Mouse (Mus musculus) forebrain, embryonic 16.5 days (tissue): ENCODE results near the gene Nlrx1. TPM values are rescaled to one million over a fixed set of nuclear protein-coding genes. Genes with fewer than 3 reads are reported as not detected.

ENCODE experiments used
- ATAC-seq: fragments of 200-750 bp; cut with Nextera tagmentation; 2 replicates; pipeline ENCODE4 v1.8.0; 2017; ENCODE audit warnings: mild to moderate bottlenecking, moderate library complexity
- H3K27ac ChIP-seq: fragments of 300-500 bp; sonication (generic); 2 replicates; pipeline ENCODE4 v1.5.1; 2014; ENCODE audit warnings: low read length, control low read depth
- H3K27me3 ChIP-seq: fragments of 300-500 bp; sonication (generic); replicated peaks from 2 replicates; pipeline ENCODE4 v1.6.1; 2014; ENCODE audit warnings: low read length; ENCODE audit not compliant: control insufficient read depth, insufficient read depth
- H3K36me3 ChIP-seq: fragments of 300-500 bp; sonication (generic); 2 replicates; pipeline ENCODE4 v1.6.1; 2014; ENCODE audit not compliant: control insufficient read depth, insufficient read depth
- H3K4me1 ChIP-seq: fragments of 300-500 bp; sonication (generic); replicated peaks from 2 replicates; pipeline ENCODE4 v1.6.1; 2014; ENCODE audit warnings: low read length; ENCODE audit not compliant: control insufficient read depth, insufficient read depth
- H3K4me2 ChIP-seq: fragments of 300-500 bp; sonication (generic); 2 replicates; pipeline ENCODE4 v1.6.1; 2014; ENCODE audit warnings: mild to moderate bottlenecking, low read length, control low read depth
- H3K4me3 ChIP-seq: fragments of 300-500 bp; sonication (generic); replicated peaks from 2 replicates; pipeline ENCODE4 v1.5.1; 2014; ENCODE audit warnings: mild to moderate bottlenecking, low read length, control low read depth
- H3K9ac ChIP-seq: fragments of 300-500 bp; sonication (generic); replicated peaks from 2 replicates; pipeline ENCODE4 v1.6.1; 2014; ENCODE audit warnings: low read depth, low read length, control low read depth
- H3K9me3 ChIP-seq: fragments of 300-500 bp; sonication (generic); 2 replicates; pipeline ENCODE4 v1.6.1; 2016; ENCODE audit warnings: low read length; ENCODE audit not compliant: control insufficient read depth
- WGBS: fragments of 180-500 bp; shearing (Covaris S2); extraction: QIAGEN DNeasy Blood & Tissue Kit; methylation state at CpG from one replicate; pipeline ENCODE4 v1.1.7; 2014; 5-methylcytosine and 5-hydroxymethylcytosine counted together
- polyA plus RNA-seq: library from polyadenylated mRNA; unstranded; fragments of >200 nt; fragmentation: Nextera tagmentation; extraction: Ambion mirVana; gene quantifications from 2 replicates; pipeline ENCODE4 v1.2.1, GENCODE M21; 2015

Nlrx1 gene
- polyA plus RNA-seq, 1 experiment from 2014 or later: 5.2 TPM

GRCm38 (mm10) chr9:44256213-44256612 is 12.2 kb downstream of the Nlrx1 start:
- WGBS: 69% methylated on average over 8 of the region's 8 CpGs
- ATAC-seq: no peak
- Histone ChIP-seq H3K9me3 (no peaks in the 10 kb centered on the region), H3K4me1 (peaks cover 26% of the 10 kb centered on the region), H3K4me2 (no peak overlapping the region), H3K4me3 (no peak overlapping the region), H3K27ac (no peak overlapping the region), H3K9ac (no peak overlapping the region), H3K36me3 (no peaks in the 10 kb centered on the region), H3K27me3 (no peaks in the 10 kb centered on the region)

DNA sequence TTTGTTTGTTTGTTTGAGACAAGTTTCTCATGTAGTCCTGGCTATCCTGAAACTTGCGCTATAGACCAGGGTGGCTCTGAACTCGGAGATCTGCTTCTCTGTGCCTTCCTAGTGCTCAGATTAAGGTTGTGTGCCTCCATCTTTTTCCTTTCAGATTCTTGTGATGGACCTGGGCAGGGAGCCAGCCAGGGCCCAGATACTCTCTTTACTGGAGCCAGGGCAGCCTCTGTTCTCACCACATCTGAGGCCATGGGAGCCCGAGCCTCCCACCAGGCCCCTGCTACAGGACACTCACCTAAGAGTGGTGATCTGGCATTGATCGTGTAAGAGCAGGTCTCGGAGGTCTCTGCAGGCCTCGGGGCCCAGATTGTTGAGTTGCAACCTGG is 13.3 kb downstream of the Nlrx1 start:
- H3K27ac ChIP-seq: peak overlapping the region; percentile 75
- H3K4me2 ChIP-seq: no peak overlapping the region
- H3K36me3 ChIP-seq: no peaks in the 10 kb centered on the region
- no peaks in the 10 kb centered on the region for H3K9me3 ChIP-seq
- H3K4me3 ChIP-seq: no peak overlapping the region
- no peaks in the 10 kb centered on the region for H3K27me3 ChIP-seq
- 0 out of 2 replicates have a peak overlapping the region, but pooled peaks have one; percentile 15 for H3K9ac ChIP-seq
- peaks cover 28% of the 10 kb centered on the region for H3K4me1 ChIP-seq
- peak; percentile 49; the same call in 1 of the 2 replicates for ATAC-seq
- 20% methylated on average over 6 of the region's 6 CpGs for WGBS

DNA sequence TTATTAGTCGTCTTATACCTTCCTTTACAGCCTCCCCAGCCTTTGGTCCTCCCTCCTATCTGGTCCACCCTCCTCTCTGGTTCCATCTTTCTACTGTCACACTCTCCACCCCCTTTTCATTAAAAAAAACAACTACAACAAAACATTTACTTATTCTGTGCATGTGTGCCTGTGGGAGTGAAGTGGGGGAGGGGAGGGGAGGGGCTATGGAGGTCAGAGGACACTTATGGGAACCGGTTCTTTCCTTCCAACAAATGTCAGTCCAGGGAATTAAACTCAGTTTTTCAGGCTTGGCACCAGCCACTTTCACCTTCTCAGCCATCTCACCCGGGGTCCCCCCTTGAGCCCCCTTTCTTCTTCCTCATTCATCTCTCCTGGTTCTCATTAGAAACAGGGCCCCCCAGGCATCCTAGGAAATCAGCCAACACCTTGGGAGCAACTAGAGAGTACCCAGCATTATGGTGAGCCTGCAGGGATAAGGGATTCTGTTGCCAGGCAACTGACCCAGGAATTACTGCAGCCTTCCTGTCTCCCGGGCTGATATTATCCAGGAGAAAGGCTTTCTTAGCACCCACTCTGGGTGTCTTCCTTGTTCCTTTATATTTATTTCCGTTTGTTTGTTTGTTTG is 13.8 kb downstream of the Nlrx1 start:
- no peak overlapping the region for H3K4me2 ChIP-seq
- 1% methylated on average over 5 of the region's 5 CpGs for WGBS
- H3K36me3 ChIP-seq: no peaks in the 10 kb centered on the region
- no peak overlapping the region for H3K4me3 ChIP-seq
- ATAC-seq: peak; percentile 84
- H3K4me1 ChIP-seq: peaks cover 32% of the 10 kb centered on the region
- no peaks in the 10 kb centered on the region for H3K27me3 ChIP-seq
- peak overlapping the region; percentile 75 for H3K27ac ChIP-seq
- H3K9me3 ChIP-seq: no peaks in the 10 kb centered on the region
- H3K9ac ChIP-seq: no peak overlapping the region

GRCm38 (mm10) chr9:44253441-44253840 is 15.0 kb downstream of the Nlrx1 start:
- H3K9ac ChIP-seq: no peak overlapping the region
- H3K36me3 ChIP-seq: no peaks in the 10 kb centered on the region
- H3K4me3 ChIP-seq: no peak overlapping the region
- no peaks in the 10 kb centered on the region for H3K9me3 ChIP-seq
- H3K27me3 ChIP-seq: no peaks in the 10 kb centered on the region
- H3K4me1 ChIP-seq: peaks cover 33% of the 10 kb centered on the region
- no peak overlapping the region for H3K4me2 ChIP-seq
- peak overlapping the region; percentile 33; the same call in 1 of the 2 replicates for H3K27ac ChIP-seq
- no peak for ATAC-seq
- WGBS: 56% methylated on average over 6 of the region's 6 CpGs

GRCm38 (mm10) chr9:44251314-44251713 is 17.1 kb downstream of the Nlrx1 start, which contains the start of gene Pdzd3:
Gene Pdzd3, minus strand, starts transcription at chr9:44251471.
- Histone ChIP-seq H3K9ac (no peak within 1 kb of the TSS), H3K4me3 (no peak within 1 kb of the TSS), H3K27me3 (no peaks in the 10 kb centered on the region), H3K27ac (no peak within 1 kb of the TSS), H3K4me2 (no peak within 1 kb of the TSS), H3K36me3 (no peaks in the 10 kb centered on the region), H3K9me3 (no peaks in the 10 kb centered on the region), H3K4me1 (peaks cover 33% of the 10 kb centered on the region)
- WGBS: 90% methylated on average over 10 of the region's 10 CpGs
- ATAC-seq: no peak

DNA sequence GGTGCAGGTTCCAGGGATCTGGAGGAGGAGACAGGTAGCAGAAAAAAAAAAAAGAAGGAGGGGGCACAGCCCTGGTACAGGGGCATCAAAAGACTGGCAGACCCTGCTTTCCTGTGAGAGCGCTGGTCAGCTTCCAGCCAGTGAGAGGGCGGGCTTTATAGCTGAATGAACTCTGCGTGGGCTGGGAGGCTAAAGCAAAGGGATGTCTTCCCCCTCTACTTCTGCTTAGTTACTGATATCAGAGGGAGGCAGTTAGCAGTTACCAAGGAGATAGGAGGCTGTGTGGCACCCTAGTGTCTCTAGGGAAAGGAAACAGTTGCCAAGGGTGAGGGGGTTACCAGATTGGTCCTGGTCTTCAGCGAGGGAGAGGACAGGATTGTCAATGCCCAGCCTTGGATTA is 18.0 kb downstream of the Nlrx1 start:
- Histone ChIP-seq H3K27ac (no peak overlapping the region), H3K4me3 (no peak overlapping the region), H3K27me3 (no peaks in the 10 kb centered on the region), H3K4me1 (peaks cover 31% of the 10 kb centered on the region), H3K9me3 (no peaks in the 10 kb centered on the region), H3K36me3 (no peaks in the 10 kb centered on the region), H3K4me2 (no peak overlapping the region), H3K9ac (no peak overlapping the region)
- WGBS: 36% methylated on average over 4 of the region's 4 CpGs
- peak; percentile 23; the same call in 1 of the 2 replicates for ATAC-seq

DNA sequence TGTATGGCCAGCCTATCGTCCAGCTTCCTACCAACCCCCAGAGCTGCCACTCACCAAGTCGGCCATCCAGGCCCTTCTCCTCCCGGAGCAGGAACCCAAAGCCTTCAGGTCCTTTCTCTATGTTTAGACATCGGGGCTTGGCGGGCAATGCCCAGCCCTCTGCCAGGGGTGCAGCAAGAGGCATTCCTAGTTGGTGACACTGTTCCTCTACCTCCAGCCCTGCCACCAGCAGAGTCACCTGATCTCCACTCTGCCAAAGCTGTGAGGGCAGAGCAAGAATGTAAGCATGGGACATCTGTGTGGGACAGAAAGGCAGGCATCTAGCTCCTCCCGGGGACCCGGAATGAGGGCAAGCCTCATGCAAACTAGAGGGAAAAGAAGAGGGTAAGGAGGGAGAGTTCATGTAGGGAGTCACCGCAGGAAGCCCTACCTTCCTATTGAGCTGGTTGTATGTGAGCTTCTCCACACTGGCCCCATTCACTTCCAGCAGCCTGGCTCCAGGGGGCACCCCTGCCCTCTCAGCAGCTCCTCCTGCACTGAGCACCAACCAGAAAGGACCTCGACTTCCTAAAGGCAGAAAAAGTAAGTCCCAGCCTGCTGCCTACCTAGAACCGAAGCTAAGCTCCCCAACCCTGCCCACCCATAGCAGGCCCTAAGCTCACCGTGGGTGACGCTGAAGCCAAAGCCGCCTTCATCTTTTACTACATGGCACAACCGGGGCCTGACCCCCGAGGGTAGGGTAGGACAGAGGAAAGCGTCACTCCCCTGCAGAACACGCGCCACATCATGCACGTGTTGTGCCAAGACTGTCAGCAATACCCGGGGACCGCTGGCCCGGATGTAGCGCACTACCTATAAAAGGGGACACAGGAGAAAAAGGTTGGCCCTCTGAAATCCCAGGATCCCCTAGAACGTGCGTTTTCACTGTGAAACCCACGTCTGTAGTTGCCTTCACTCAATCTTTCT is 18.9 kb downstream of the Nlrx1 start:
- peak; percentile 76 for ATAC-seq
- Histone ChIP-seq H3K36me3 (no peaks in the 10 kb centered on the region), H3K4me3 (no peak overlapping the region), H3K9ac (no peak overlapping the region), H3K27me3 (no peaks in the 10 kb centered on the region), H3K27ac (no peak overlapping the region), H3K4me1 (peaks cover 21% of the 10 kb centered on the region), H3K4me2 (no peak overlapping the region), H3K9me3 (no peaks in the 10 kb centered on the region)
- WGBS: 37% methylated on average over 26 of the region's 26 CpGs

DNA sequence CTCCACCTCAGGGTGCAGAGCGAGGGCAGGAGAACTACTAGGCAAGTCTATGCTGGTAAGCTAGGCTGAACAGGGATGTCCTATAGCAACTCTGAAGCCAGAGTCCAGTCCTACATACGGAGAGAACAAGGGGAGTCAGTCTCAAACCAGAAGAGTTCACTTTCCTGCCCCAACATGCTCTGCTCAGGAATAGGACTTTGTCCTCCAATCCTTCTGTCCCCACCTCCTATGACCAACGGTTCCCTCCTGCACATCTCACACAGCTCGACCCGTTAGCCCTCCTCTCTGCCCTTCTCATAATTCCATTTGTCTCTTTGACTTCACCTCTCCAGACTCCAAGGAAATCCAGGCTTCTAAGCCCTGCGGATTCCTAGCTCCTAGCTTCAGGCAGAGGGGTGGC is 20.5 kb downstream of the Nlrx1 start:
- Histone ChIP-seq H3K9ac (no peak overlapping the region), H3K9me3 (no peaks in the 10 kb centered on the region), H3K4me1 (peaks cover 7% of the 10 kb centered on the region; the same call in 1 of the 2 replicates), H3K36me3 (no peaks in the 10 kb centered on the region), H3K4me3 (no peak overlapping the region), H3K27ac (no peak overlapping the region), H3K4me2 (no peak overlapping the region), H3K27me3 (no peaks in the 10 kb centered on the region)
- ATAC-seq: no peak
- WGBS: 81% methylated on average over 6 of the region's 6 CpGs

- H3K4me2 ChIP-seq: no peak overlapping the region
- H3K27me3 ChIP-seq: no peaks in the 10 kb centered on the region
- WGBS: 42% methylated on average over 2 of the region's 2 CpGs
- no peak overlapping the region for H3K9ac ChIP-seq
- H3K4me3 ChIP-seq: no peak overlapping the region
- H3K27ac ChIP-seq: no peak overlapping the region
- 0 out of 2 replicates have a peak, but pooled peaks cover 2% of the 10 kb centered on the region for H3K4me1 ChIP-seq
- no peaks in the 10 kb centered on the region for H3K9me3 ChIP-seq
- ATAC-seq: no peak
- no peaks in the 10 kb centered on the region for H3K36me3 ChIP-seq
These were observed 24.8 kb downstream of the Nlrx1 start for GRCm38 (mm10) chr9:44243621-44244020.
